Mouse (Mus musculus) neutrophil, adult 83 days (primary cell): ENCODE data around the gene Igf2r. TPM values are rescaled to one million over a fixed set of nuclear protein-coding genes. Genes with fewer than 3 reads are reported as not detected.

Source experiments
- total RNA-seq, 2 experiments: library from RNA; stranded (reverse); gene quantifications; one replicate each; pipeline ENCODE4 v1.2.4; 2023

Gene Igf2r
- 10 to 100 TPM; 26.3 to 30.7 TPM for total RNA-seq

GRCm38 (mm10) chr17:12769380-12769921 is at the start of gene Igf2r:
Gene Igf2r, minus strand, starts transcription at chr17:12769664.

GRCm38 (mm10) chr17:12675646-12676045 is 93.8 kb downstream of the Igf2r start, which contains the start of gene Slc22a1:
Gene Slc22a1, minus strand, starts transcription at chr17:12675829.

Other genes with a start within 250 kb of the Igf2r start
- not detected for gene Slc22a2, start 185.5 kb downstream of the Igf2r start, total RNA-seq
- gene Slc22a1, start 93.8 kb downstream of the Igf2r start, total RNA-seq: not detected
- not detected for gene Mas1, start 98.5 kb upstream of the Igf2r start, total RNA-seq
- not detected for gene Mrgprh, start 106.4 kb upstream of the Igf2r start, total RNA-seq
- 1 to 10 TPM in 1 of 2 experiments, under 1 TPM in 1; 0.29 to 1.1 TPM for gene Pnldc1, start 140.6 kb upstream of the Igf2r start, total RNA-seq
- 100 to 1,000 TPM in 1 of 2 experiments, 10 to 100 TPM in 1; 96.1 to 102 TPM for gene Tcp1, start 146.0 kb upstream of the Igf2r start, total RNA-seq
- 10 to 100 TPM; 50.2 to 57.0 TPM for gene Mrpl18, start 146.7 kb upstream of the Igf2r start, total RNA-seq
- gene Acat3, start 170.9 kb upstream of the Igf2r start, total RNA-seq: under 1 TPM in 1 of 2 experiments, not detected in 1; 0.73 TPM
- gene Acat2, start 191.1 kb upstream of the Igf2r start, total RNA-seq: 1 to 10 TPM; 8.8 to 9.2 TPM
- gene Wtap, start 224.5 kb upstream of the Igf2r start, total RNA-seq: 10 to 100 TPM; 64.4 to 72.9 TPM
- 10 to 100 TPM; 44.6 to 60.1 TPM for gene Sod2, start 237.2 kb upstream of the Igf2r start, total RNA-seq